In genomic region chr17:21909039-21909438, GRCm38 (mm10) we compare ENCODE assay signal across 8 mouse cellular contexts. TPM values are rescaled to one million over a fixed set of nuclear protein-coding genes. Genes with fewer than 3 reads are reported as not detected.
DNase-seq lines count a peak whose midpoint lies in the region; ATAC-seq and TF ChIP-seq lines count a peak whose summit lies in the region.

No protein-coding gene starts in this region.

- 3% methylated on average over 3 of the region's 3 CpGs for WGBS in cerebellum, adult 2 months
- 6% methylated on average over 3 of the region's 3 CpGs for WGBS in hindbrain, embryonic 11.5 days

- no peaks in the 10 kb centered on the region for H3K36me3 ChIP-seq in megakaryocyte, embryonic 14.5 days (replicated peaks; ENCODE audit: low read length)
- no peaks in the 10 kb centered on the region for H3K36me3 ChIP-seq in hindbrain, embryonic 11.5 days (ENCODE audit: control insufficient read depth, insufficient read depth, low read length)

- ATAC-seq in megakaryocyte, adult 5-6 weeks (ENCODE audit: poor library complexity, severe bottlenecking) = no peak
- peak; percentile 87 for ATAC-seq in hindbrain, embryonic 11.5 days (ENCODE audit: low FRiP score)
- ATAC-seq in megakaryocyte-erythroid progenitor cell, adult 5-6 weeks (replicated peaks; ENCODE audit: low FRiP score, low TSS enrichment, poor library complexity, severe bottlenecking) = 0 out of 2 replicates have a peak, but pooled peaks have one; percentile 16

- no peak for TF ChIP-seq CTCF in cerebellum, adult 2 months (IDR thresholded peaks at IDR 0.05; ENCODE audit: borderline replicate concordance, insufficient read depth, low read depth, low read length)

- no peak for TF ChIP-seq POLR2A in cerebellum, adult 2 months (IDR thresholded peaks at IDR 0.05; ENCODE audit: borderline replicate concordance, insufficient read depth, low read length)

- no peaks in the 10 kb centered on the region for H3K27me3 ChIP-seq in cerebellum, adult 2 months (ENCODE audit: control insufficient read depth, insufficient read depth, low read length)
- no peaks in the 10 kb centered on the region for H3K27me3 ChIP-seq in megakaryocyte, embryonic 14.5 days (replicated peaks)
- no peaks in the 10 kb centered on the region for H3K27me3 ChIP-seq in hindbrain, embryonic 11.5 days (ENCODE audit: control insufficient read depth, insufficient read depth, low read length)

- DNase-seq in cerebellum, adult 2 months = peak in 1 of 2 experiments; percentile 3
- no peak for DNase-seq in cerebellum, adult 18-20 months
- DNase-seq in hindbrain, embryonic 11.5 days (ENCODE audit: low spot score) = peak; percentile 44
- no peak for DNase-seq in urinary bladder, postnatal 4 days (ENCODE audit: low spot score in 2 of 2)
- DNase-seq in layer of hippocampus, adult 8-10 months (ENCODE audit: low spot score in 2 of 2) = no peak

- H3K4me3 ChIP-seq in cerebellum, adult 2 months (replicated peaks; ENCODE audit: insufficient read depth, low read depth, low read length) = peak overlapping the region; percentile 68
- peak overlapping the region; percentile 85 for H3K4me3 ChIP-seq in megakaryocyte, embryonic 14.5 days (replicated peaks)
- H3K4me3 ChIP-seq in hindbrain, embryonic 11.5 days (ENCODE audit: low read depth, low read length) = peak overlapping the region; percentile 57

- peak overlapping the region; percentile 74 for H3K4me2 ChIP-seq in hindbrain, embryonic 11.5 days (replicated peaks; ENCODE audit: low read depth, low read length)

- no peaks in the 10 kb centered on the region for H3K4me1 ChIP-seq in cerebellum, adult 2 months (ENCODE audit: control insufficient read depth, insufficient read depth, low read length)
- H3K4me1 ChIP-seq in megakaryocyte, embryonic 14.5 days = peaks cover 5% of the 10 kb centered on the region
- no peaks in the 10 kb centered on the region for H3K4me1 ChIP-seq in hindbrain, embryonic 11.5 days (replicated peaks; ENCODE audit: control insufficient read depth, insufficient read depth, low read length)

- H3K27ac ChIP-seq in cerebellum, adult 2 months (ENCODE audit: insufficient read depth, low read length) = no peak overlapping the region
- H3K27ac ChIP-seq in hindbrain, embryonic 11.5 days (ENCODE audit: low read depth, low read length) = no peak overlapping the region

- no peaks in the 10 kb centered on the region for H3K9me3 ChIP-seq in megakaryocyte, embryonic 14.5 days
- H3K9me3 ChIP-seq in hindbrain, embryonic 11.5 days (ENCODE audit: control insufficient read depth, low read length) = no peaks in the 10 kb centered on the region

- peak overlapping the region; percentile 71 for H3K9ac ChIP-seq in hindbrain, embryonic 11.5 days (ENCODE audit: low read depth, low read length)

RNA-seq across cellular contexts. Expression of gene Zfp995, which starts 0.7 kb away (rescaled TPM):
- polyA plus RNA-seq in cerebellum, adult 2 months (2012; rRNA removed) = 2.2 and 2.7 TPM in 2 replicates
- polyA plus RNA-seq in megakaryocyte, embryonic 14.5 days (2012; ENCODE audit: insufficient read depth, low replicate concordance) = not detected in 2 replicates
- total RNA-seq in megakaryocyte, adult 5-6 weeks (2015) = 15.0 and 15.5 TPM in 2 replicates
- total RNA-seq in megakaryocyte, adult 5-6 weeks (2017) = 12.1 and 13.5 TPM in 2 replicates
- 8.6 and 10.0 TPM in 2 replicates for polyA plus RNA-seq in hindbrain, embryonic 11.5 days (2014; fragmentation: Nextera tagmentation; extraction: Ambion mirVana)
- total RNA-seq in megakaryocyte-erythroid progenitor cell, adult 5-6 weeks (2014; fragmentation: Nextera tagmentation) = 3.8 TPM in 1 of 2 replicates, not detected in the other
- 0.46 and 0.75 TPM in 2 replicates for total RNA-seq in megakaryocyte-erythroid progenitor cell, adult 5-6 weeks (2017)
- 1 to 10 TPM; 4.5 to 7.4 (median 6.1) TPM for total RNA-seq in layer of hippocampus, adult 8-10 months (2022)

RNA-seq across cellular contexts. Expression of gene Zfp942, which starts 53.2 kb away (rescaled TPM):
- 7.8 and 9.2 TPM in 2 replicates for polyA plus RNA-seq in cerebellum, adult 2 months (2012; rRNA removed)
- 0.26 TPM in 1 of 2 replicates, not detected in the other for polyA plus RNA-seq in megakaryocyte, embryonic 14.5 days (2012; ENCODE audit: insufficient read depth, low replicate concordance)
- total RNA-seq in megakaryocyte, adult 5-6 weeks (2015) = 25.6 and 26.1 TPM in 2 replicates
- total RNA-seq in megakaryocyte, adult 5-6 weeks (2017) = 12.5 and 13.2 TPM in 2 replicates
- 27.2 and 27.9 TPM in 2 replicates for polyA plus RNA-seq in hindbrain, embryonic 11.5 days (2014; fragmentation: Nextera tagmentation; extraction: Ambion mirVana)
- 15.5 and 22.4 TPM in 2 replicates for total RNA-seq in megakaryocyte-erythroid progenitor cell, adult 5-6 weeks (2014; fragmentation: Nextera tagmentation)
- 19.7 and 29.9 TPM in 2 replicates for total RNA-seq in megakaryocyte-erythroid progenitor cell, adult 5-6 weeks (2017)
- total RNA-seq in layer of hippocampus, adult 8-10 months (2022) = 10 to 100 TPM; 14.2 to 17.9 (median 16.6) TPM

RNA-seq across cellular contexts. Expression of gene Zfp943, which starts 53.3 kb away (rescaled TPM):
- 14.1 and 14.6 TPM in 2 replicates for polyA plus RNA-seq in cerebellum, adult 2 months (2012; rRNA removed)
- polyA plus RNA-seq in megakaryocyte, embryonic 14.5 days (2012; ENCODE audit: insufficient read depth, low replicate concordance) = 0.07 TPM in 1 of 2 replicates, not detected in the other
- 24.1 and 28.3 TPM in 2 replicates for total RNA-seq in megakaryocyte, adult 5-6 weeks (2015)
- total RNA-seq in megakaryocyte, adult 5-6 weeks (2017) = 22.4 and 27.7 TPM in 2 replicates
- polyA plus RNA-seq in hindbrain, embryonic 11.5 days (2014; fragmentation: Nextera tagmentation; extraction: Ambion mirVana) = 21.5 and 24.7 TPM in 2 replicates
- total RNA-seq in megakaryocyte-erythroid progenitor cell, adult 5-6 weeks (2014; fragmentation: Nextera tagmentation) = 12.4 and 18.7 TPM in 2 replicates
- total RNA-seq in megakaryocyte-erythroid progenitor cell, adult 5-6 weeks (2017) = 14.7 and 18.8 TPM in 2 replicates
- 10 to 100 TPM; 20.5 to 24.4 (median 21.1) TPM for total RNA-seq in layer of hippocampus, adult 8-10 months (2022)
